Mouse (Mus musculus) liver, postnatal 0 days (tissue): ENCODE data around the gene Smim5.

Experiments used
- CTCF ChIP-seq: sonication (generic); IDR thresholded peaks from 2 replicates; pipeline ENCODE4 v1.5.1; 2016; ENCODE audit warnings: antibody characterized with exemption, low read depth
- EP300 ChIP-seq: IDR thresholded peaks from 2 replicates; pipeline ENCODE4 v1.6.1; 2016; ENCODE audit warnings: antibody characterized with exemption, low read depth, mild to moderate bottlenecking

DNA sequence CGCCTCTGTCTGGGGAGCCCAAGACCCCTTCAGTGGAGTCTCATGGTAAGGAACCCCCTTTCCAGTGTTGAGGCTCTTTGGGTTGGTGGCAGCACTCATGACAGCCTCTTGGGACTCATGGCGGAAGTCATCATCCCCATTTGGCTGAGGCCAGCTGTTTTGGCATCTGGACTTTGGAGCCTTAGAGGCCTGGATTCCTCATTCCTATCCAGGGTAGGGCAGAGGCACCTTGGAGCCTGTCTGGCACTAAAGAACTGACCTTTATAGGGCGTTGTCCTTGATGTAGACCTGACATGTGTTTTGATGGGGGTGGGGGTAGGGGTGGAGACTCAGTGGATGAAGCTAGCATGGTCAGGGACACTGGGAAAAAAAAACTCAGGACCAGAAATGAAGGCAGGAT lies 15.4 kb upstream of the Smim5 start:
- TF ChIP-seq CTCF: no peak
- TF ChIP-seq EP300: no peak
